Mouse (Mus musculus) bone marrow macrophage, adult 2 months (primary cell): ENCODE measurements around the gene Crp.

Experiments used
- CTCF ChIP-seq: IDR thresholded peaks from 2 replicates; pipeline ENCODE4 v1.5.1; 2012; ENCODE audit warnings: low read depth, mild to moderate bottlenecking, low read length, moderate library complexity
- POLR2A ChIP-seq: IDR thresholded peaks from 2 replicates; pipeline ENCODE4 v1.6.1; 2012; ENCODE audit warnings: mild to moderate bottlenecking, low read depth, low read length, borderline replicate concordance

DNA sequence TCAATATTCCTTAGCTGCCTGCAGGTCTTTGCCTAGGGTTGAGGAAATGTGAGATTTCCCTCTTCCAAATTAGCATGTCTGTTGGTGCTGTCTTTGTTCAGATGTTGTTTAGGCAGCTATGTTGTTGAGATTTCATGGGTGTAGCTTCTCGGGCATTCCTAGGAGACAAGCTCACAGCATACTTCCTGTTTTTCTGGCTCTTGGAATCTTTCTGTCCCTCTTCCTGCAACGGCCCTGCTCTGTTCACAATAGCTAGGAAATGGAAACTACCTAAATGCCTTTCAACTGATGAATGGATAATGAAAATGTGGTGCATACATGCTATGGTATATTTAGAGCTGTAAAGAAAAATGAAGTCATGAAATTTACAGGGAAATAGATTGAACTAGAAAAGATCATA, 13.5 kb downstream of the Crp start:
- TF ChIP-seq POLR2A (no peak), CTCF (no peak)
